Mouse (Mus musculus) left cerebral cortex, adult 8-10 months (tissue): ENCODE measurements around the gene Fam117a. TPM values are rescaled to one million over a fixed set of nuclear protein-coding genes. Genes with fewer than 3 reads are reported as not detected.
A peak's percentile ranks its signal among the peaks of the same experiment; 100 is the strongest.

ENCODE experiments used
- DNase-seq, 2 experiments: peaks; one replicate each; pipeline ENCODE4 v3.0.0; 2022; ENCODE audit warnings: low spot score in 2 of 2
- total RNA-seq, 4 experiments: library from RNA; stranded (reverse); gene quantifications; 2 replicates each; pipeline ENCODE4 v1.2.4; 2022

Gene Fam117a
- total RNA-seq, 4 experiments from 2014 or later, result 5.6 to 9.0 (median 6.2) TPM

GRCm38 (mm10) chr11:95364388-95364787 lies 27.6 kb downstream of the Fam117a start:
- no peak for DNase-seq

GRCm38 (mm10) chr11:95365596-95365995 lies 28.8 kb downstream of the Fam117a start:
- DNase-seq, result peak in 1 of 2 experiments; percentile 64

- no peak for DNase-seq
Measured at GRCm38 (mm10) chr11:95366280-95366897, 29.6 kb downstream of the Fam117a start.

- no peak for DNase-seq
Measured at GRCm38 (mm10) chr11:95367011-95367735, 30.4 kb downstream of the Fam117a start.

- no peak for DNase-seq
Measured at GRCm38 (mm10) chr11:95368231-95368823, 31.5 kb downstream of the Fam117a start.

GRCm38 (mm10) chr11:95368871-95369270 lies 32.1 kb downstream of the Fam117a start:
- no peak for DNase-seq

- peak in 1 of 2 experiments; percentile 36 for DNase-seq
Measured at GRCm38 (mm10) chr11:95369964-95370890, 33.4 kb downstream of the Fam117a start.

GRCm38 (mm10) chr11:95371182-95371581 lies 34.4 kb downstream of the Fam117a start:
- DNase-seq, result no peak

GRCm38 (mm10) chr11:95378926-95379325 lies 42.1 kb downstream of the Fam117a start:
- DNase-seq, result no peak

GRCm38 (mm10) chr11:95379552-95379951 lies 42.7 kb downstream of the Fam117a start:
- DNase-seq, result no peak

GRCm38 (mm10) chr11:95380711-95381110 lies 43.9 kb downstream of the Fam117a start:
- no peak for DNase-seq

- DNase-seq, result no peak
Measured at GRCm38 (mm10) chr11:95381146-95381545, 44.3 kb downstream of the Fam117a start.

GRCm38 (mm10) chr11:95383331-95383986 lies 46.6 kb downstream of the Fam117a start:
- DNase-seq, result no peak

- no peak for DNase-seq
Measured at GRCm38 (mm10) chr11:95384004-95384318, 47.1 kb downstream of the Fam117a start.

- DNase-seq, result peak; percentile 93 to 98
Measured at GRCm38 (mm10) chr11:95384319-95384972, 47.6 kb downstream of the Fam117a start, which contains the start of gene Slc35b1. TSS of gene Slc35b1 (plus strand) at chr11:95384692.

GRCm38 (mm10) chr11:95384973-95385320 lies 48.1 kb downstream of the Fam117a start:
- no peak for DNase-seq

GRCm38 (mm10) chr11:95387354-95387753 lies 50.5 kb downstream of the Fam117a start:
- no peak for DNase-seq

GRCm38 (mm10) chr11:95389006-95389405 lies 52.2 kb downstream of the Fam117a start:
- DNase-seq, result no peak

GRCm38 (mm10) chr11:95390420-95390819 lies 53.6 kb downstream of the Fam117a start:
- no peak for DNase-seq

GRCm38 (mm10) chr11:95391201-95391600 lies 54.4 kb downstream of the Fam117a start:
- DNase-seq, result no peak
